Mouse (Mus musculus) yolk sac, embryonic 10.5 days (tissue): ENCODE results near the gene Rhoc.
A peak's percentile ranks its signal among the peaks of the same experiment; 100 is the strongest.
"Not testable (repeated sequence)": the region's sequence is repeated elsewhere in the genome, so short reads cannot be mapped to it uniquely, and the experiment has no call there.

ENCODE experiments used
- DNase-seq: peaks from one replicate; pipeline ENCODE4 v3.0.0-alpha.2; 2017; ENCODE audit warnings: low spot score

Gene Rhoc

GRCm38 (mm10) chr3:104785284-104785683 is 2.9 kb upstream of the Rhoc start:
- DNase-seq, result no peak

GRCm38 (mm10) chr3:104788561-104789311 is 561 bp downstream of the Rhoc start:
- DNase-seq, result peak; percentile 93

GRCm38 (mm10) chr3:104789312-104789605 is 1.1 kb downstream of the Rhoc start:
- DNase-seq, result no peak

- peak; percentile 21 for DNase-seq
These were observed 1.6 kb downstream of the Rhoc start for GRCm38 (mm10) chr3:104789822-104790221.

- DNase-seq, result peak; percentile 82
These were observed 2.3 kb downstream of the Rhoc start for GRCm38 (mm10) chr3:104790401-104790937.

- DNase-seq, result no peak
These were observed 2.8 kb downstream of the Rhoc start for GRCm38 (mm10) chr3:104791017-104791416.

GRCm38 (mm10) chr3:104791671-104792070 is 3.5 kb downstream of the Rhoc start:
- DNase-seq, result no peak

- peak; percentile 65 for DNase-seq
These were observed 4.4 kb downstream of the Rhoc start for GRCm38 (mm10) chr3:104792360-104793270.

- peak; percentile 99 for DNase-seq
These were observed 6.0 kb downstream of the Rhoc start for GRCm38 (mm10) chr3:104793871-104794828.

- peak; percentile 18 for DNase-seq
These were observed 6.8 kb downstream of the Rhoc start for GRCm38 (mm10) chr3:104794953-104795470.

GRCm38 (mm10) chr3:104795661-104796340 is 7.6 kb downstream of the Rhoc start:
- peak; percentile 32 for DNase-seq

GRCm38 (mm10) chr3:104796430-104797082 is 8.4 kb downstream of the Rhoc start:
- peak; percentile 87 for DNase-seq

- DNase-seq, result no peak
These were observed 12.5 kb downstream of the Rhoc start for GRCm38 (mm10) chr3:104800681-104801080.

GRCm38 (mm10) chr3:104801481-104801880 is 13.3 kb downstream of the Rhoc start:
- no peak for DNase-seq

- no peak for DNase-seq
These were observed 16.1 kb downstream of the Rhoc start for GRCm38 (mm10) chr3:104804312-104804711.

GRCm38 (mm10) chr3:104805539-104805938 is 17.4 kb downstream of the Rhoc start:
- no peak for DNase-seq

GRCm38 (mm10) chr3:104811752-104812151 is 23.6 kb downstream of the Rhoc start:
- peak; percentile 63 for DNase-seq

GRCm38 (mm10) chr3:104812254-104812653 is 24.1 kb downstream of the Rhoc start:
- DNase-seq, result no peak

GRCm38 (mm10) chr3:104813227-104813626 is 25.1 kb downstream of the Rhoc start:
- DNase-seq, result not testable (repeated sequence)

- no peak for DNase-seq
These were observed 26.6 kb downstream of the Rhoc start for GRCm38 (mm10) chr3:104814746-104815145.
